Mouse (Mus musculus): Measurements from ENCODE around the gene Iqcc. TPM values are rescaled to one million over a fixed set of nuclear protein-coding genes. Genes with fewer than 3 reads are reported as not detected.

Iqcc gene
- 10 to 100 TPM; 25.9 to 27.2 TPM for total RNA-seq (2021)
- long read RNA-seq, experiment 1, partial matches to known transcripts: 1 of 10 reads
- long read RNA-seq, experiment 1, other reads (novel, unspliced or antisense): 6 of 10 reads
- long read RNA-seq, experiment 2, partial matches to known transcripts: 1 of 15 reads
- long read RNA-seq, experiment 2, other reads (novel, unspliced or antisense): 9 of 15 reads

DNA sequence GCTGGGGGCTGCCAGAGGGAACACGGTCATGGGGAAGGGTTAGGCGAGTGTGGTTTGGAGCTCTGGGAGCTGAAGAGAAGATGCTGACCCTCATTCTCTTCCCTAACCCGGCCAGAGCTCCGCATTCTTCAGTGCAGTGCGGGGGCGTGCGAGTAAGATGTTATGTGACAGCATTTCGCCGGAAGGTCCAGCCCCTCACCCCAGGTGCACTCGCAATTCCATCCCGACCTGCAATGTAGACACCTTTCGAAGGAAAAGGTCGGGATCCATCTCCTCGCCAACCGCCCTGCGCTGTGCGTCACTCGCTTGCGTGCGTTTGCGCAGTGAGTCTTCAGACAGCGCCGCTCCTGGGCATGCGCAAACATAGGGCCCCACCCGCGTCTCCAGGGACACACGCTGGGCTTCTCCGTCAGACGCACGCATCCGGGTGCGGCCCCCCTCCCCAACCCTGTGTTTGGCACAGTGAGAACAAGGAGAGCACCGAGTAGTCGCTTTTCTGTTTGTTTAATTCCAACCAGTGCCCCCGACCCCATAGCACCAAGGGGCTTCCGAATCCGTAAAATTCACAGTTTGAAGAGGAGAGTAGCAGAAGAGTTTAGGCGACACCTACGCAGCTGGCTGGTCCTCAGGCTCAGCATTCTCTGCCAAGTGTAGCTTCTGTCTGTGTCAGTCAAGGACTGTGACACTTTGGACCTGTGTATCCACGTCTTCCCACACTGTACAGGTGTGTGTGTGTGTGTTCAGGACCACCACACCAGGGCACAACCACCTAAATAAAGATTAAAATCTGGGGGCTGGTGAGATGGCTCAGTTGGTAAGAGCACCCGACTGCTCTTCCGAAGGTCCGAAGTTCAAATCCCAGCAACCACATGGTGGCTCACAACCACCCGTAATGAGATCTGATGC, at the start of gene Iqcc:
Iqcc (minus strand) TSS at position 314 of the 906 bp plus-strand sequence.
- DNase-seq (ENCODE audit: low spot score in 2 of 2): peak; percentile 96 to 97

DNA sequence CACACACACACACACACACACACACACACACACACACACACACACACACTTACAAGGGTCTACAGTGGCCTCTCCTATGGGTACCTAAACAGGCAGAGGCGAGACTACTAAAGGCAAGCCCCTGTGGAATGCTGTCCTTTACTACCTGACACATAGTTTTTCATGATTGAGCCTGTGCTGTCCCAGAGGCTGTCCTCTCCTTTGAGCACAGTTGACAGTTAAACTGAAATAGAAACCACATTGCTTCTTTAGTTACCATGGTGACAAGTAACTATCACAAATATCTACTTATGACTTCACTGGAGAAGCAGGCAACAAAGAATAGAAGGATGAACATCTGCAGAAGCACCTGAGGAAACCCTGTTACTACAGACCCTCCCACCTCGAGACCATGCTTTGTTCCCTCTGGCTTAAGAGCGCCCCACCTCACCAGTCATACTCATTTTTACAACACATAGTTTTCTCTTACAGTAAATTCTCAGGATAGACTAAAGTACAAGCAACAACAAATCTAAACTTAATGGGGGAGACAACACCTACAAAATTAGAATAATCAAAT, 43.4 kb upstream of the Iqcc start:
- DNase-seq (ENCODE audit: low spot score in 2 of 2): no peak

DNA sequence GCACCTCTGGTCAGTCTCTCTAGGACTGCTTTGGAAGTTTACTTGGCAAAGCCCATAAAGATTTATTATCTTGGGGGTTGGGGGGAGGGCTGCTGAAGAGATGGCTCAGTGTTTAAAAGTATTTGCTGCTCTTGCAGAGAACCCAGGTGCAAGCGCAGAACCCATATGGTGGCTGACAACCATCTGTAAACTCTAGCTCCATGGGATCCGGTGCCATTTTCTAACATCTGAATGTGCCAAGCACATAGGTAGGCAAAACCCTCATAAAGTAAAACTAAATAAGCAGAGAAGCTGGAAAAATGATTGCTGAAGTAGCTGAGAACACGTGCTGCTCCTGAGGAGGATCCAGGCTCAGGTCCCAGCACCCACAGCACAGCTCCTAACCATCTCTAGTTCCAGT, 42.7 kb upstream of the Iqcc start:
- no peak for DNase-seq (ENCODE audit: low spot score in 2 of 2)

DNA sequence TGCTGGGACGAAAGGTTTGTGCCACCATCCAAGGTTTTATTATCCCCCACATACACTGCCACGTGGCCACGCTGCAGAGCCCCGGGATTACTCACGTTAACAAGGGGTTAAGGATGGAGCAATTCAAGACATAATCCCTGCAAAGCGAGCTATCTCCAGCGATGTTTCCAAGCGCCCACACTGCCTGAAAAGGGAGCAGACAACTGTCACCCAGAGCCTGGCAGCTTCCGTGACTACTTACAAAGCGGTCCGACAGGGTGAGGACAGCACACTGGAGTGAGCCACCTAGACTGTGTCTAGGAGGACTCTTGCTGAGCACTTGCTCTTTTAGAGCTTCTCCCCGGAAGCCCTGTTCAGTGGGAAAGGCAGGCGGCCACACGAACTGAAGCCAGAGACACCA, 35.9 kb upstream of the Iqcc start:
- peak in 1 of 2 experiments; percentile 49 for DNase-seq (ENCODE audit: low spot score in 2 of 2)

DNA sequence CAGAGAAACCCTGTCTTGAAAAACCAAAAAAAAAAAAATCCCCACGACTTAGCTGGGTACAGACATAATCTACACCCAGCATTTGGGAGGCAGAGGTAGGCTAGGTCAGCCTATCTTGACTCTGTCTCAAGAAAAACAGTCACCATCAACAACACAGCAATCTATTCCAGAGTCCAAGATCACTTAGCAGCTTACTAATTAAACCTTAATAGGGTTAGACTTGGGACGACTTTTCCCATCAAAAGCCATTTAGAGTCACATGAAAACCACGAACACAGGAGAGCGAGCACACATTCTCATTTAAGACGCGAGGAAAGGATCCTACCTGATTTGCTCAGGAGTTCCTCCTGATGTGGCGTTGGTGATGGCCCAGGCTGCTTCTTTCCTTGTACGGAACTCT, 31.5 kb upstream of the Iqcc start:
- no peak for DNase-seq (ENCODE audit: low spot score in 2 of 2)

DNA sequence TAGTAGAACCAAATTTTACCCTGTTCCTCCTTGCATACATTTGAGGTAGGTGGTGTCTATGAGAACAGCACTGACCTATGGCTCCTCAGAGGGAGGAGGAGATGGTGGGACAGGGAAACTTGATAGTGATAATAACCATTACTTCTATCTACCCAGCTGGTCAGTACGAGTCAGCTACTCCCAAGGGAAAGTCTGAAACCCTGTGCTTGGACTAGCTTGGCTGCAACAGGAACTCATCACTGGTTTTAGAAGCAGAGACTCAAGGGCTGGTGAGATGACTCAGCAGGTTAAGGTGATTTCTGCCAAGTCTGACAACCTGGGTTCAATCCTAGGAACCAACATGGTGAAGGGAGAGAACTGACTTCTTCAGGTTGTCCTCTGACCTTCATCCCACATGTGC, 29.8 kb upstream of the Iqcc start:
- DNase-seq (ENCODE audit: low spot score in 2 of 2): no peak

DNA sequence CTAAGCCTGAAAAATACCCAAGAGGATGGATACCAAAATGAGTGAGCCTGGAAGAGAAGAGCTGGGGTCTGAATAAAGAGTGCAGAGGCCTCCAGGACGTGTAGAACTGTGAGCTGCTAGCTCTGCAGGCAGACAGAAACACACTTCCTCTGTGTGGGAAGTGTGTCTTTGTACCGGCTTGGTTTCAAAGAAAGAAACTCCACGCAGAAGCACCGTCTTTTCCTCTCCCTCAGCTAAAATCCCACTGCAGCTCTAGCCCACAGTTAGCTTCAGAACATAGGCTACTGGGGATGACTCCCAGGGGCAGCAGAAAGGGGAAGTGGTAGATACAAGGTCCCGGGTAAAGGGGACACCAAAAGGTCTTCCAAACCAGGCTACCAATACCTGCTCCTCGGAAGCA, 26.3 kb upstream of the Iqcc start:
- DNase-seq (ENCODE audit: low spot score in 2 of 2): peak in 1 of 2 experiments; percentile 39

DNA sequence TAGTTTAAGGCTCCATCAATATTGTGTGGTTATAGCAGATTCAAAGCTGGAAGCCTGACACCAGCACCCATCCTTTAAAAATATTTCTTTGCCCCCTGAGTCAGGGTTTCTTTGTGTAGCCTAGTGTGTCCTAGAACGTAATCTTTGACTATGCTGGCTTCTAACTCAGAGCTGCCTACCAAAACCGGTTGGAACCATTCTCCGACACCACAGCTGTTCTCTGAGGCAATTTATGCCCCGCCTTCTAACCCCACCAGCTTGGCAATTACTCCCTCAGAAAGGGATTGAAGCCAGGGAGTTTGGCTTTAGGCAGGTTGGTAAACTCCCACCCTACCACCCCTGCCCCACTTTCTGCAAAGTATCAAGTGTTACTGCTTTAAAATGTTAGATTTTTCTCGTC, 22.9 kb upstream of the Iqcc start:
- DNase-seq (ENCODE audit: low spot score in 2 of 2): no peak

DNA sequence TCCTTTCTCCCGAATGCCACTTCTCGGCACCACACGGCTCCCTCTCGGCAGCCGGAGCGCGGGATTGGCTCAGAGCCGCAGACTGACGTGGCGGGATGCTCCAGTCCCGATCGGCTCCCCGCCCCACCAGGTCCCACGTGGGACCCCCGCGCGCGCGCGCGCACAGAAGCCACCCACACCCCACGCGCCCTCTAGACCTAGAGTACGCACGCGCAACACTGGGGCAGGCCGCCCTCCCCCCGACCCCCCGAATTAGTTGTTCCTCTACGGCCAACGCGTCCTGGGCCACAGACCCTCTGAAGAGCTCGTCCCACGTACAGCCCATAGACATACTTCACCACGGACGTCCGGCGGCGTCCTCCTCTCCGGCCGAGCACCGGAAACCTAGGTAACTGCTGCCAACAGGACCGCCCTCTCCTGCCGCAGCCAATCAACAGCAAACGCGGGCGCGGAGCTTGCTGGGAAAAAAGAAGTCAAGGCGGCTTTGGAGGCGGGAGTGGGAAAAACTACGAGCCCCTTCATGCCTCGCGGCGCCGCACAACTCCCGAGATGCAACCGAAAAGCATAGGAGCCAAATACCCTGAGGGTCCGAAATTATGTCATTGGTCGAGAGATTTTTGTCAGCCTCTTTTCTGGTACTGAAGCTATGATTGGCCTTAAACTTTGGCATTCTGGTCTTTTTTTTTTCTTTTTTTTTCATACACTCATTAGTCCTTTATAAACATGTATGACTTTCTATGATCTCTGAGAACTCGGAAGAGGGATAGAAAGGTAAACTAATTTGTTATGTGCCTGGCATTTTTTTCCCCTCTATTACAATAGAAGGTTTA, 22.0 kb upstream of the Iqcc start, which contains the start of gene Txlna:
Txlna (minus strand) TSS at position 428 of the 830 bp plus-strand sequence.
- DNase-seq (ENCODE audit: low spot score in 2 of 2): peak; percentile 97 to 98

DNA sequence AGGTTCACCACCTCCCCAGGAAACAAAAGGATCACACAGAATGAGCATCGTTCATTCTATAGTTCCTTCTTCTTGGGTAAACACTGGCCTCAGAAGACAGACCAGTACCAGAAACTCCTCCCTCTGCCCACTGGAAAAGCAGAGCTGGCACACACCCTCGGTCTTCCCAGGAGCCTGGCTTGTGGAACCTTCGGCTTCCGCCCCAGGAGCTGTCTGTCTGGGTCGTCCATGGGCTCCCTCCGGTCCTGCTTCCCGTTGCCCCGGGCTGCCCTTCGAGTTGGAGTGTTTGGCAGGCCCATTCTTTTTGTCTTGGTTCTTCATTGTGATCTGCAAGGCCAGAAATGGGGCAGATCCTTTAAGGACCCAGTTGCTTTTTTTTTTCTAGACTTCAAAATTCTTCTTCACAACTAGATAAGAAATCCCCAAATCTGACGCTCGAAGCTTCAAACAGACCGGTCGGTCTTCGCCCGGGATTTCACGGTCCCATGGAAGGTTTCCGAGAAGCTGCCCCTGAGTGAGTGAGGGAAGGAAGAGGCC, 21.3 kb upstream of the Iqcc start:
- no peak for DNase-seq (ENCODE audit: low spot score in 2 of 2)

DNA sequence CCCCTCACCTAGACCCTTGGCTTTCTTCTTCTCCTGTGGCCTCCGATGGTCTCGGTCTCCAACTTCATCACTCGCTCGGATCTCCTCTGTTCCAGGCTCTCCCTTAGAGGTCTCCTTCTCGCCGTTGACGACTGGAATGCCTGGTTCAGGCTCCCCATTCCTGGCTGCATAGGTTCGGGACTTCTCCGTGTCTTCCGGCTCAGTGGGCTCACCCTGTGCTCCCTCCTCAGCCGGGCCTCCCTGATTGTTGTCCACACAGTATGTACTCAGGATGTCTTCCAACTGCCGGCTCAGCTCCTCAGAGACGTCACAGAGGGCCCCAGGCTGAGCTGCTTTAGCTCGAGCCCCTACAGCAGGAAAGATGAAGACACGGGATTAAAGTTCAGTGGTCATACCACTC, 20.3 kb upstream of the Iqcc start:
- no peak for DNase-seq (ENCODE audit: low spot score in 2 of 2)

DNA sequence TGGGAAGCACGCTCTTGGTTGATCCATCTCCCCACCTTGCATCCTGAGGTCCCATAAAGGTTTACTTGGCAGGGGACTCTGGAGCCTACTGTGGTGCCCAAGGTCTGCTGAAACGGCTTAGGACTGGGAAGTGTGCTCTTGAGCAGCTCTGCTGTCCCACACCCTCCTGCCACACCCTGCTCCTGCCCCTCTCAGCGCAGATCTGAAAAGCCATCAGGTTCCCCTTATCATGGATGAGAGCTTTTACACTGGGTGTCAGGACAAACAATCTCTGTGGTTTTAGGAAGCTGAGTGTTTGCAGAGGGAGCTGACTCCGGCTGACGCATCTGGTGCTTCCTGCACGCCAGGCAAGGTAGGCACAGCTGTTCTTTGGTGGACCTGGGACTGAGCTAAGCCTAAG, 15.0 kb upstream of the Iqcc start:
- DNase-seq (ENCODE audit: low spot score in 2 of 2): no peak

DNA sequence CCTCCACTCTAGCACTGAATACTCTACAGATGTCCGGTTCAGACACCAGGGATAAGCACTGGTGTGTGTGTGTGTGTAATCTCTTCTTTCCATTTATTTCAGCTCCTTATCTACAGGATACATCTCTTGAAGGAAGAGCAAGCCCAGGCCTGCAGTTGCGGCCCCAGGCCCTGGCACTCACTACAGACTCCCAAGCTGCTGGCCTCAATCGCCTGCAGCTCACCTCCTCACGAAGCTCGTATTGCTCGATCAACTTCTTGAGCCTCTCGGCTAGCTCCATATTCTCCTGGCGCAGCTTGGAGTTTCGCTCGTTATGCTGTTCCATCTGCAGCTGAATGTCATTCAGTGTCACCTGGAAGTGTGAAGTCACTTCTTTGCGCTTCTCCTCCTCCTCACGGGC, 13.0 kb upstream of the Iqcc start:
- no peak for DNase-seq (ENCODE audit: low spot score in 2 of 2)

DNA sequence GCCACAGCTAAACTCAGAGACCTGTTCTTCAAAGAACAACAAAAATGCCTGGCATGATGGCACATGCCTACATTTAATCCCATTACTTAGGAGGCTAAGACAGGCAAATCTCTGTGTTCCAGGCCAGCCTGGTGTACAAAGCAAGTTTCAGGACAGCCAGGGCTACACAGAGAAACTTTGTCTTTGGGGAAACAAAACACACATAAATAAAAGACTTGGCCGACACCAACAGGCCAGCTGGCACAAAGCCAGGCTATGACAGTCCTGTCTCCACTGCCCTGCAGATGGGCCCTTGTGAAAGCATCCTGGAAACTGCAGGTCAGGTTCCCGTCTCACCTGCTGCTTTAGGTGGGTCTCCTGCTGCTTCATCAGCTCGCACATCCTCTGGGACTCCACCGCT, 12.0 kb upstream of the Iqcc start:
- no peak for DNase-seq (ENCODE audit: low spot score in 2 of 2)

DNA sequence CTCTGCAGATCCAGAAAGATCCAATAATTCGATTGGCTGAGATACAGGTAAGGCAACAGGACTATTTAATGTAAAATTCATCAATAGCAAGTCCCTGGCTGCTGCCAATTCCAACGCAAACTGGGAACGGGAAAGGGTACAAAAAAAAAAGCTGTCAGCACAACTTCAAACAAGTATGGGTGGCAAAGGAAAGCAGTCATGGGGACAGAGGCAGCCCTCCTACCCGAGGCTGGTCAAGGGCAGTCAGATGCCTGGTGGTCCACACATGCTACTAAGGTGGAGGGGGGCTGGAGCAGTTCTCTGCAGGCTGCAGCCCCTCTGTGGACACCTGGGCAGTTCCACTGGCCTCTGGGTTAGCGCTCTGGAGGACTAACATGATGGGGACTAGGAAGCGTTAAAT, 7.1 kb upstream of the Iqcc start:
- DNase-seq (ENCODE audit: low spot score in 2 of 2): no peak

DNA sequence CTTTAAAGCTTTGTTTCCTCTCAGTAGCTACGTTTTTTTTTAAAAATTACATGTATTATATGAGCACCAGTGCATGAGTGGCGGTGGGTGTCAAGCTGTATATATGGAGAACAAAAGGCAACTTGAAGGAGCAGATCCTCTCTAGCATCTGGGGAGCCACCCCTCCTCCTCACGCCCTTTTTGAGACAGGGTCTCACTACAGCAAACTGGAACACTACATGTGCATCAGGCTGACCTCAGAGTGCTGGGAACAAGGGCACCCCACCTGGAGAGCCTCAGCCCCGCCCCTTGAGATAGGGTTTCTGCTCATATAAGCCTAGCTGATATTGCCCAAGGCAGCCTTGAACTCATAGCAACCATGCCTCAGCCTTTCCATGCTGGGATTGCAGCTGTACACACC, 6.6 kb upstream of the Iqcc start:
- no peak for DNase-seq (ENCODE audit: low spot score in 2 of 2)

DNA sequence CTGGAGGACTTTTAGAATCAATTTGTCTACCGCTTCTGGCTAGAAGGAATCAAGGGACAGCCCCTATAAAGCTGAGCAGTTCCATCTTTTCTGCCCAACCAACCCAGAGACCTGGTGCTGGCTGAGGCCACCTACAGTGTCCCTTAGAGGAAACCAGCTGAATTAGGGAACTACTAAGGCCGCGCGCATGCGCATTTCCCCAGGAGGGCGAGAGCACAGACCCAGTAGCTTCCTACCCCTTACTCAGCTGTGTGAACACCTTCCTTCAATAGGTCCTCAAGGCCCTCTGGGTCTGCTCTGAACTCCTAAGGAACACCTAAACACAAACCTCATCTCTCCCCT, 6.1 kb upstream of the Iqcc start:
- DNase-seq (ENCODE audit: low spot score in 2 of 2): peak in 1 of 2 experiments; percentile 67

DNA sequence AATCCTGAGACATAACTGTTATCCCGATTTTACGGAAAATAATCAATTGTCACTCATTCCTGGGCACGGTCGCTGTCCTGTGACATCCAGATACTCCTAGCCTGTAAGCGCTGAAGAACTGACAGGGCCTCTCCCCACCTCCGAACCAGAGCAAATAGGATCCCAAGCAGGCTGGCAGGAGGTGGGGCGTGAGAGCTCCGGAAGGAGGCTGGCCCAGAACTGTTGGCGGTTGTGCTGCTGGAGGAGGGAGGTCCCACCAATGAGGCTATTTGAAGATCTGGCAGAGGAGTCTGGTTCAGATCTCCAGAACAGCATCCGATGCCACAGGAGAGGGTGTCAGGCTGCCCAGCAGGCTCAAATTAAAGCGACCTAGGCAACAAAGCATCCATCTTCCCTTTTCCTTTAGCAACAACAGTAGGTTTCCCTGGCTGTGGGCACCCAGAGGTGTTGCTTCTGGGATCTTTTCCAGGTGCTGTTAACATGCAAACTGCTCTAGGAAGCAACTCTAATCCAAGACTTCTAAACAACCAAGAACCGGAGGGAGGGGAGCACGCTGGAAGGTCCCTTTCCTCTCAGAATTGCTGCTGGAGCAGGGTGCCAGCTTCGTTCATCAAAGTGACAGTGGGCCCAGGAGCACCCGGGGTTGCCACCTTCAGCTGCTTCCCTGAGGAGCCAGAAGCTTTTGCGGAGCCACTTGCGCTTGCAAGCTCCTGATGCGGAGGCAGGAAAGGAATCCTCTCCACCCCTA, 5.6 kb upstream of the Iqcc start:
- peak; percentile 79 to 89 for DNase-seq (ENCODE audit: low spot score in 2 of 2)

DNA sequence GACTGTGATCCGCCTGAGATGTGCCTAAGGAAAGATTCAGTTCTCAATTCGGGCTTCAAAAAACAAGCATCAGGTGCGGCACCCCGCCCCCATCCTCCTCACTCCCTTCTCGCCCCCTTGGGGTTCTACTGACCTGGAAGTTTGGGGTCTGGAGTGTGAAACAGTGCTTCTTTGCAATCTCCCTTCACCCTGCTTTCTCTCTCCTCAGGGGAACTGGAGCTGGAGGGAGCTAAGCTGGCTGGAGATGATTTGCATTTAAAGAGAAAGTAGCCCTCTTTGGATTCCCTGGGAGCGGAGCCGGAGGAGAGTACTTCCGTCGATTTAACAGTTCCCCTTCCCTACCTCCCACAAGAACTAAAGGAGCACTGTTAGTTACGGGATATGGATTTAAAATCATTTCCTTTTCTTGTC, 4.8 kb upstream of the Iqcc start, which contains the start of gene Ccdc28b:
Ccdc28b (minus strand) TSS at position 267 of the 411 bp plus-strand sequence.
- DNase-seq (ENCODE audit: low spot score in 2 of 2): peak; percentile 44 to 68

DNA sequence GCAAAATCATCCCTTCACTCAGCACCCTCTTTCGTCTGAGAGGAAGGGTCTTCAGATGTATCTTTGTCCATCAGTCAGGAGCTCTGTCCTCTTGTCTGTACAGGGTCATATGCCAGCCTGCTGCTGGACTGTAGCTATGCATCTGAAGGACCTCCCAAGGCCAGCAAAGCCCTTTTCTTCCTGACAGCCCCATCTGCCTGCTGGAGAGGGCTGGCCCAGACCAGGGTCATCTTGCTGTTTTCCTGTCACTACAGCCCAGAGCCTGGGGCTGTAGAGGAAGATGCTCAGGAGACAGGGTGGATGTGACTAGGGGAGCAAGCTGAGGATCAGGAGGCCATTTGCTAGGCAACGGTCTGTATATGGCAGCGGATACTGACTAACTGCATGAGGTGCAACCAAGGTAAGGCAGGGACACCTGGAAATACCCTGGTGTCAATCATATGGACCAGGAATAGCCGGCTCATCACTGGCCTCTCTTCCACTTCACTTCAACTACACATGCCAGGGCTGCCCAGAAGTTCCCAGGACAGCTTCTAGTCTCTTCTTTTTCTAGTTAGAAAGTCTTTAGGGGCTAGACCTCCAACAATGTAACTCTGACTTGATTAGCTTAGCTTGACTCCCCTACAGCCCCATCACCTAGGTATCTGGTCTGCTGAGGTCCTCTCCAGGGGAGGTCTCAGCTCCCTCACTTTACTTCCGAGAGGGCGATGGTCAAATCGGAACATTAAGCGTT, 4.1 kb upstream of the Iqcc start:
- no peak for DNase-seq (ENCODE audit: low spot score in 2 of 2)

All from left cerebral cortex, adult 18-20 months (tissue).